Mouse (Mus musculus) brain, embryonic 14.5 days (tissue): ENCODE measurements around the gene Tub.
A peak's percentile ranks its signal among the peaks of the same experiment; 100 is the strongest.

Experiments used
- CTCF ChIP-seq: fragments of 200-500 bp; IDR thresholded peaks from 2 replicates; pipeline ENCODE4 v1.5.1; 2012; ENCODE audit warnings: inconsistent platforms, mild to moderate bottlenecking, moderate library complexity, borderline replicate concordance; ENCODE audit not compliant: insufficient read depth, insufficient read length; ENCODE audit errors: extremely low read depth
- POLR2A ChIP-seq: fragments of 200-500 bp; IDR thresholded peaks from 2 replicates; pipeline ENCODE4 v1.6.1; 2012; ENCODE audit warnings: mild to moderate bottlenecking, inconsistent platforms, borderline replicate concordance; ENCODE audit not compliant: poor library complexity, insufficient read depth, insufficient read length, severe bottlenecking; ENCODE audit errors: extremely low read depth

- TF ChIP-seq POLR2A: no peak
- TF ChIP-seq CTCF: peak; percentile 76
Observed at GRCm38 (mm10) chr7:108944002-108944401, 6.1 kb upstream of the Tub start.
